ENCODE assay signal across 25 mouse cellular contexts in the genomic region with DNA sequence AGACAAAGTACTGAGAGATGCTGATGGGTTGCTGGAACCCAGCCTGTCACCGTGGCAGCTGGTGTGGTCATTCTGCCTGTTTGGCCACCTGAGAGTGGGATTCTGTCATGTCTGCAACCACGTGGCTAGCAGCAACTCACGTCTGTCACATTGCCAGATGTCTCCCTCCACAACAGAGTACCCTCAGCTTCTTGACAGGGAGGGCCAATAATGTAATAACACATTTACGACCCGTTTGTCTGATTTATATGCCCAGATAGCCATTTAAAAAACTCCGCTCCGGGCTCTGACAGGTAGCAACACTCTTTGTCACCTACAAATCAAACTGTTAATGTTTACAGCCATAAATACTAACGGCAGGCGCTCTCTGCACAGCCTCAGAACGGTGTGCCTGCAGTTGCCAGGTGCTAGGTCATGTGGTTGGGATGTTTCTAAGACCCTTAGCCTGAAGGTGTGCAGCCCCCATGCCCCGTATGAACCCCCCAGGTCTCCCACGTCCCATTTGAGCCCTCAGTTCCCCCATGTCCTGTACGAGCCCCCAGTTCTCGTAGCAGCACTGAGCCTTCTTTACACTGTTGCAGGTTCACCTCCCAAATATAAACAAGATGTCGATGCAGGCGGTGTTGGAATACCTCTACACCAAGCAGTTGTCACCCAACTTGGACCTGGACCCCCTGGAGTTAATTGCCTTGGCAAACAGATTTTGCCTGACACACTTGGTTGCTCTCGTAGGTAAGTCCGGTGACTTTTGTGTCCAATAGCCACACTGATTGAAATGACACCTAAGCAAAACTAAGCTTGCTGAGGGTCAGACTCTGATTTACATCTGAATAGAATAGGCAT.
DNase-seq lines count a peak whose midpoint lies in the region; ATAC-seq and TF ChIP-seq lines count a peak whose summit lies in the region.
"Had no signal": no experiment of that assay in that cellular context is flagged by ENCODE, and none has a peak within 500 bp of the region (broad histone marks: within the 10 kb centered on the region; RNA-seq: fewer than 3 reads in every experiment).

No protein-coding gene starts in this region.

- peak overlapping the region; percentile 26; the same call in 1 of the 2 replicates for H3K27ac ChIP-seq in heart, adult 2 months
- no peak overlapping the region for H3K27ac ChIP-seq in limb, embryonic 11.5 days (replicated peaks; ENCODE audit: low read depth, low read length)
- H3K27ac ChIP-seq: embryonic facial prominence, embryonic 12.5 days; forebrain, embryonic 13.5 days; hindbrain, embryonic 15.5 days had no signal

- H3K9ac ChIP-seq in heart, adult 2 months (ENCODE audit: low read depth, low read length) = no peak overlapping the region
- H3K9ac ChIP-seq in limb, embryonic 11.5 days (ENCODE audit: low read length) = no peak overlapping the region
- H3K9ac ChIP-seq: embryonic facial prominence, embryonic 12.5 days; forebrain, embryonic 13.5 days; hindbrain, embryonic 15.5 days had no signal

- peaks cover 9% of the 10 kb centered on the region for H3K4me1 ChIP-seq in heart, adult 2 months (ENCODE audit: control insufficient read depth, insufficient read depth, low read length)
- peaks cover 7% of the 10 kb centered on the region; the same call in 1 of the 2 replicates for H3K4me1 ChIP-seq in limb, embryonic 11.5 days (ENCODE audit: control insufficient read depth, insufficient read depth, low read length)
- H3K4me1 ChIP-seq: embryonic facial prominence, embryonic 12.5 days; forebrain, embryonic 13.5 days; hindbrain, embryonic 15.5 days; megakaryocyte, embryonic 14.5 days had no signal

- H3K9me3 ChIP-seq in limb, embryonic 11.5 days (ENCODE audit: control insufficient read depth, low read length) = no peaks in the 10 kb centered on the region
- H3K9me3 ChIP-seq: embryonic facial prominence, embryonic 12.5 days; forebrain, embryonic 13.5 days; hindbrain, embryonic 15.5 days had no signal

- WGBS in heart, adult 2 months = 88% methylated on average over 18 of the region's 18 CpGs
- 28% methylated on average over 18 of the region's 18 CpGs for WGBS in limb, embryonic 11.5 days

- TF ChIP-seq CTCF in heart, adult 2 months (IDR thresholded peaks at IDR 0.05) = no peak

- H3K4me3 ChIP-seq in heart, adult 2 months = no peak overlapping the region
- no peak overlapping the region for H3K4me3 ChIP-seq in limb, embryonic 11.5 days (ENCODE audit: low read depth, low read length)
- H3K4me3 ChIP-seq: embryonic facial prominence, embryonic 12.5 days; erythroblast, embryonic 14.5 days; forebrain, embryonic 13.5 days; hindbrain, embryonic 15.5 days; megakaryocyte, embryonic 14.5 days had no signal

- peaks cover 26% of the 10 kb centered on the region for H3K36me3 ChIP-seq in heart, adult 2 months (ENCODE audit: control insufficient read depth, insufficient read depth, low read length)
- H3K36me3 ChIP-seq in limb, embryonic 11.5 days (ENCODE audit: control insufficient read depth, insufficient read depth, low read length) = peaks cover 2% of the 10 kb centered on the region; the same call in 1 of the 2 replicates

- ATAC-seq in limb, embryonic 11.5 days (ENCODE audit: insufficient number of reproducible peaks, low FRiP score, low TSS enrichment, low read depth) = peak; percentile 72
- ATAC-seq: forebrain, embryonic 13.5 days; intestine, postnatal 0 days had no signal

- H3K79me2 ChIP-seq in heart, adult 2 months (replicated peaks; ENCODE audit: control insufficient read depth, insufficient read depth, low read length) = no peaks in the 10 kb centered on the region

- no peak for TF ChIP-seq EP300 in heart, adult 2 months (IDR thresholded peaks at IDR 0.05; ENCODE audit: insufficient read depth, low read depth, low read length)

- intact Hi-C loops in heart, adult 2 months (cut with DNase I) = no loop called here
- intact Hi-C loops in heart, postnatal 25 days (cut with DNase I) = no loop called here
- intact Hi-C loops in gastrocnemius, postnatal 14 days (cut with DNase I; ENCODE audit: low total_unique reads) = no loop called here

- H3K4me2 ChIP-seq in limb, embryonic 11.5 days (ENCODE audit: low read depth, severe bottlenecking) = no peak overlapping the region
- H3K4me2 ChIP-seq: embryonic facial prominence, embryonic 12.5 days; forebrain, embryonic 13.5 days; heart, embryonic 11.5 days; hindbrain, embryonic 15.5 days; liver, embryonic 11.5 days had no signal

- no peaks in the 10 kb centered on the region for H3K27me3 ChIP-seq in heart, adult 2 months (ENCODE audit: control insufficient read depth, insufficient read depth, low read length)
- no peaks in the 10 kb centered on the region for H3K27me3 ChIP-seq in limb, embryonic 11.5 days (ENCODE audit: control insufficient read depth, insufficient read depth, low read length)
- H3K27me3 ChIP-seq: embryonic facial prominence, embryonic 12.5 days; forebrain, embryonic 13.5 days; hindbrain, embryonic 15.5 days; megakaryocyte, embryonic 14.5 days had no signal

- DNase-seq in heart, adult 2 months = peak in 1 of 2 experiments; percentile 14
- DNase-seq in heart, postnatal 25 days (ENCODE audit: low spot score) = no peak
- DNase-seq in kidney, postnatal 36 days = peak; percentile 44 to 46
- no peak for DNase-seq in kidney, adult 18-20 months
- DNase-seq in limb, embryonic 11.5 days (ENCODE audit: low spot score) = peak; percentile 53
- no peak for DNase-seq in urinary bladder, adult 18-20 months (ENCODE audit: low spot score in 2 of 2)
- DNase-seq in gastrocnemius, postnatal 14 days = no peak
- DNase-seq: adrenal gland, postnatal 25 days; B cell, adult 2 months; cerebellum, adult 11-12 months; cerebellum, postnatal 36 days; heart, postnatal 10 days; layer of hippocampus, postnatal 36 days; lung, adult 2 months; right cerebral cortex, postnatal 14 days; spleen, adult 18-20 months; thymus, postnatal 4 days had no signal

- no peak for TF ChIP-seq POLR2A in heart, adult 2 months (IDR thresholded peaks at IDR 0.05; ENCODE audit: insufficient read depth, low read depth, low read length)

Comparison
In these comparisons a context has a peak if more than half of its experiments do, and no peak if none do; other contexts are left out.
1. DNase-seq: peak in kidney, postnatal 36 days (2 of 2) and limb, embryonic 11.5 days (single experiment); none in heart, postnatal 25 days (single experiment), kidney, adult 18-20 months (single experiment), urinary bladder, adult 18-20 months (0 of 2) and gastrocnemius, postnatal 14 days (single experiment).